Mouse (Mus musculus) liver, embryonic 14.5 days (tissue): ENCODE measurements around the gene Ercc6.

Source experiments
- CTCF ChIP-seq: IDR thresholded peaks from 2 replicates; pipeline ENCODE4 v1.5.1; 2016; ENCODE audit warnings: antibody characterized with exemption, low read depth, control low read depth
- EP300 ChIP-seq: IDR thresholded peaks from 2 replicates; pipeline ENCODE4 v1.6.1; 2016; ENCODE audit warnings: antibody characterized with exemption, low read depth

GRCm38 (mm10) chr14:32476559-32476958, 36.8 kb upstream of the Ercc6 start:
- TF ChIP-seq CTCF (no peak), EP300 (no peak)
